Mouse (Mus musculus) thymus, postnatal 14 days (tissue): ENCODE measurements around the gene Tmem63c.

ENCODE experiments used
- DNase-seq: peaks from one replicate; pipeline ENCODE4 v3.0.0; 2021

The Tmem63c gene

GRCm38 (mm10) chr12:87002209-87002608 is 18.9 kb upstream of the Tmem63c start:
- no peak for DNase-seq

DNA sequence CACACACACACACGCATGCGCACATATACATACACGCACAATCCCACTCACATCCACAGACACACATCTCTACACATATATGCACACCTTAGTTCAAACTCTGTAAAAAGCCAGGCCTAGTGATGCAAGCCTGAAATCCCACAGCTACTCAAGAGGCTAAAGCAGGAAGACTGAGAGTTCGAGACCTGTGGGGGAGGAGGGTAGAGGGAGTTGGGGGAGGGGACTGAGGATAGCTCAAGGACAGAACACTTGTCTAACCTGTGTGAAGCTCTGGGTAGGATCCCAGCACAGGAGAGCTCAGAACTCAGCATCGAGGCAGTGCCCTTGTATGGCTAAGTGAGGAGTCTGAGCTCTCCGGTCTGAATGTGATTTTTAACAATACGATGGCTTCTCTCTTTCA is 18.3 kb upstream of the Tmem63c start:
- no peak for DNase-seq

GRCm38 (mm10) chr12:87003606-87004005 is 17.5 kb upstream of the Tmem63c start:
- no peak for DNase-seq

DNA sequence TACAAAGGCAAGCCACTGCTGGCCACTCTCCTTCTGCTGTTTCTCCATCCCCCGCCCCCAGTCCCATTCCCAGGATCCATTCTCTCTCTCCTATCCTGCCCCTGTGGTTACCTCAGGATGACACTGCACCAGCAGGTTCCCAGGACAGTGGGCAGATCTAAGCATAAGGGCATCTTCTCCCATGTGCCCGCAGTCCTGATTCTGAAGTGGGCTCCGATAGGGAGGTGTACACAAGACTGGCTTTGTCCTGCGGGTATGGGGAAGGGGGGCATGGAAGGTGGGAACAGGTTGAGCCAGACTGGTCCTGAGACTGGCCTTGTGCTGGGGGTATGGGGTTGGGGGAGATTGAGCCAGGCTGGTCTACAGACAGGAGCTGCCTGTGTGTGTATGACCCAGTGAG is 16.5 kb upstream of the Tmem63c start:
- DNase-seq = no peak

DNA sequence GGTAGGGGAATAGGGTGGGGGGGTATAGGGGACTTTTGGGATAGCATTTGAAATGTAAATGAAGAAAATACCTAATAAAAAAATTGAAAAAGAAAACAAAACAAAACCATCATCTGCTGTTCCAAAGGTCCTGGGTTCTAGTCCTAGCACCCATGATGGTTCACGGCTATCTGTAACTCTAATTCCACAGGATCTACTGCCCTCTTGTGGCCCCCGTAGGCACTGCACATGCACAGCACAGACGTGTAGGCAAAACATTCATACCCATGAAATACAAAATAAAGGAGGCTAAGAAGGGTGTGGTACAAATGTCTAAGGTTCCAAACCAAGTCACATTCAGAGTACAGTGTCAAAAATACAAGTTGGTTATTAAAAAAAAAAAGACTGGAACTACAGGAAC is 4.1 kb upstream of the Tmem63c start:
- DNase-seq = peak; percentile 61

GRCm38 (mm10) chr12:87018756-87019155 is 2.4 kb upstream of the Tmem63c start:
- DNase-seq = no peak

GRCm38 (mm10) chr12:87022006-87022405 is 866 bp downstream of the Tmem63c start:
- DNase-seq = no peak

DNA sequence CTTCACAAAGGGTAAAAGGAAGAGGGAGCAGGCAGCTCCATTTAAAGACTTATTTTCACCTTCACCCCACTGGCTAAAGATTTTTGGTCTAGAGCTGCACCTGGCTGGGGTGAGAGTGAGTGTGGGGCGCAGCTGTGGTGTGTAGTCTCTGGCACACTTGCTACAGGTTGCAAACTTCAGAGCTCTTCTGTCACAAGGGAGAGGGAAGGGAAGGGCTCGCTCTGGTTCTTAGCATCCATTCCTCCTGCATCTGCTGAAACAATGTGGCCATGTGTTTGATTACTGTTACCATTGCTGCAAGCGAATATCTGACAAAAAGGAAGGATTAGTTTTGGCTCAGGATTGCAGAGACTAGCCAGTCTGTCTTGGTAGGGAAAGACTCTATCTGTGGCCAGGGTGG is 2.3 kb downstream of the Tmem63c start:
- no peak for DNase-seq

DNA sequence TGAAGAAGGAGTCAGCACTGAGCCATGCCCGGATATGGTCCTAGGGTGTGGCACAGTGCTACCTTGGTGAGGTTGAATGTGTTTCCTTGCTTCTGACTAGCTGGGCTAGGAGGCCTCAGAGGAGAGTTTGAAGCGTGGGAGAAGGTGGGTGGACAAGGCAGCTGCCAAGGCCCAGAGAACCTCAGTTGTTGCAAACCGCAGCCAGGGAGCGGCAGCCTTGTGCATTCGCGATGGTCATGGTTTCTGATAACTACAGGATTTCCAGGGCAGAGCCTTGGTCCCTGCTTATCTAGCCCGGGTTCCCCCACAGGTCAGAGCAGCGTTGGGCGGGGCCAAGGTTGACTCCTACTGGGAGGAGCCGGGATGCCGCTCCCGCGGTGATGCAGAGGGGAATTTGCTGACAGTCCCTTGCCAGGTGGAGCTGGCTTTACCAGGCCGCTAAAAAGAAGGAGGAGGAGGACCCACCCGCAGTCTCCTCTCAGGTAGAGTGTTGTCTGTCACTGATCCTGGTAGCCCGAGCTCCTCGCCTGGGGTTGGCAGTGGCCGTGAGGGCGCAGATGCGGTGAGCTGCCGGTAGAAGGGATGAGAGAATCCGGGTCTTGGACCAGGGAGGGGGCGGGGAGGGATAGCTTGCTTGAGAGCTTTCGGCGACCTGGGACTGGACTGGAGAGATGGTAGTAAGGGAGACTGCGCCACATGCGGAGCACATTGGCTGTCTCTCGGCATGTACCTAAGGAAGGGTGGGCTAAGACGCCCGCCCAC is 5.2 kb downstream of the Tmem63c start:
- no peak for DNase-seq

DNA sequence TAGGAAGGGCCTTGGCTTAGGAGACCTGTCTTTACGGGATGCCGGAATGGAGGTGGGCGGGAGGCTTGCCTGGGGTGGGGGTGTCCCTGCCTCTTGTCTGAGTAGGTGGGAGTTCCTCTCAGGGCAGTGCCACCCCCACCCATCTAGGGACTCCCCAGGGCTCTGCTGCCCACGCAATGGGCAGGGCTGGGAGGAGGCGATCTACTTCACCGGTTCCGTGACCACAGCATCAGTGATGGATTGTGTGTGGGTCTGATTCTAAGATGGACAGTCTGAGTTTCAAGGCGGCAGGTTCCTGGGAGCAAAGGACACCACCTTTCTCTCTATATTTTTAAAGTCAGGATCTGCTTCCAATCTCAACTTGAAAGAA is 5.7 kb downstream of the Tmem63c start:
- no peak for DNase-seq

GRCm38 (mm10) chr12:87027391-87027790 is 6.3 kb downstream of the Tmem63c start:
- no peak for DNase-seq

- DNase-seq = no peak
Observed at GRCm38 (mm10) chr12:87028068-87028467, 6.9 kb downstream of the Tmem63c start.

- DNase-seq = no peak
Observed at GRCm38 (mm10) chr12:87029251-87029976, 8.3 kb downstream of the Tmem63c start.

- no peak for DNase-seq
Observed at GRCm38 (mm10) chr12:87031163-87031763, 10.1 kb downstream of the Tmem63c start.

- no peak for DNase-seq
Observed at GRCm38 (mm10) chr12:87036631-87037030, 15.5 kb downstream of the Tmem63c start.

DNA sequence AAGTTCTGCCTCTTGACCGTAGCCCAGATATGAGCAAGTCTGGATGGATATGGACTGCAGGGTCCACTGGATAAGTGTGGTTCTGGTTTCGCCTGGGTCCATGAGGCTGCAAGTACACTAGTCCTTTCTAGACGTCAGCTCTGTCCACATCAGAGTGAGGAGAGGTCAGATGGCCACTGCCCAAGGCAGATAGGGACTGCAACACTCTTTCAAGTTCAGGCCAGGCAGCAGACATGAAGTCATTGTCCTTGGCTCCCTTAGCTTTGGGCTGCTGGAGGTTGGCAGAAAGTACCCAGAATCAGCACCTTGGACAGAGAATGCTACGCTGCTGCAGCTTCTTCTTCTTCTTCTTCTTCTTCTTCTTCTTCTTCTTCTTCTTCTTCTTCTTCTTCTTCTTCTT is 19.0 kb downstream of the Tmem63c start:
- no peak for DNase-seq

DNA sequence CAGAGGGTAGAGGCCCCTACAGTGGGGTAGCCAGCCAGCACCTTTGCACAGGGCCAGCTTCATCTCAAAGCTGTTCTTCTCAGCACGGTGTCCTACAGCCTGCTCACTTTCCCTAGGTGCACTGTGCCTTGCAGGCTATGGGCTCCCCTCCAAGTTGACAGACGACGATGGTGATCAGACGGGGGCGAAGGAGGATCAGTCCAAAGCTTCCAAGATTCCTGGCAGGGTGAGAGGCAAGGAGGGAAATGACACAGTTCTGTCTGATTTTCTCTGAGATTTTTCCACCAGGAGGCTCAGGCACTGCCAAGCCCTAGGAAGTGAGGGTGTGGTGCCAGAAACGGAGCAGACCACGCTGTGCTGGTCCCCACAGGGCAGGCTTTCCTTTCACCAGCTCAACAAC is 19.7 kb downstream of the Tmem63c start:
- no peak for DNase-seq

DNA sequence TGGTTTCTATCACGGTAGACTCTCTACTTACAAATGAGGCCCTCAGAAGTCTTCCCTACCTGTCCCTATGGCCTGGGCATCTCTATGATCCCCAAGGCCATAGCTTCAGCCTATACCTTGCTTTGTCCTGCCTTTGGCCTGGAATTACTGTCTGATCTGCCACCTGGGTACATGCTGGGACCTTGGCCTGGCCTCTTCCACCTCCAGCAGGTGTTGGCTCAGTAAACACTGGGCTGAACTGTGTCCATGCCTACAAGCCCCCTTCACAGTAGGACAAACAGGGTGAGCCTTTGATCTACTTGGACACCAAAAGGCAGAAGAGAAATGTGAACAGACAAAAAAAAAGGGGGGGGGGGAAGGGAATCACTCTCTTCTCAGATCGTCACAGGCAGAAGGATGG is 21.3 kb downstream of the Tmem63c start:
- no peak for DNase-seq

GRCm38 (mm10) chr12:87043221-87043620 is 22.1 kb downstream of the Tmem63c start:
- DNase-seq = no peak

GRCm38 (mm10) chr12:87044711-87045110 is 23.6 kb downstream of the Tmem63c start:
- DNase-seq = no peak

DNA sequence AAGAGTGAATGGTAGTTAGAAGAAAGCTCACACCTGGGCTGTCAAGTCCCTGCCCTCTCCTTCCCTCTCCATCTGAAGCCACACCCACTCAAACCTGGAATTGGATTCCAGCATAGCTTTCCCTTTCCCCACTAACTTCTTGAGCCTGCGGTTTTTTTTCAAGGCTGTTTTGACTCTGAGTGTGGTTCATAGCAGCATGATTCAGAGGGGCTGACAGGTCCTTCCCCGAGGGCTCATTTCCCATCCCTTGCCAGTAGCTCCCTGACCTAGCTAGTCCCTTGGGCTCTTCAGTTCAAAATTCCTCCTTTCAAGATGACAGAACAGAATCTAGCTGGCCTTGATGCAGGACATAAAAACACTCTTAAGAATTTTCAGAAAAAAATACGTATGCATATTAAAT is 26.4 kb downstream of the Tmem63c start:
- DNase-seq = no peak

GRCm38 (mm10) chr12:87052661-87053321 is 31.7 kb downstream of the Tmem63c start:
- DNase-seq = peak; percentile 85

- no peak for DNase-seq
Observed at GRCm38 (mm10) chr12:87054873-87055272, 33.7 kb downstream of the Tmem63c start.

DNA sequence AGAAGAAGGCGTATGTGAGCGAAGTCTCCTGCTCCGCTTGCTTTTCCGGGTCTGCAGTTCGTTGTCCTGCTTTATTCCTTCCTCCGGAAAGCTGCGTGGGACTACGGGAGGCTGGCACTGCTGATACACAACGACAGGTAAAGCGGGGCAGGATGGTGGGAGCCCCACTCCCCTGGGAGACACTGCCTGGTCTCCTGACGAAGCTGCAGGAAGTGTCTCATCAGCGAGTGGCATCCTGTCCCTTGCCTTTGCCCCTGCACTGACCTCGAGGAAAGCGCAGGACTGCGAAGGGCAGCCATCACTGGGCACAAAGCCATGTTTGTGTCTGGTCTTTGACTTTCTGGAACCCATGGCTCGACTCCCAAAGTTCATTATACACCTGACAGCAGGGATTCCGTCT is 35.9 kb downstream of the Tmem63c start:
- DNase-seq = no peak
